Mouse (Mus musculus) neural tube, embryonic 12.5 days (tissue): ENCODE measurements at regions not wholly inside any gene's neighbourhood (a gene's known extent, or its start where the extent isn't known, plus 50 kb on each side); places are given as distances from the start of the nearest gene placed in this dataset.
A peak's percentile ranks its signal among the peaks of the same experiment; 100 is the strongest.

Source experiments
- ATAC-seq: fragments of 200-750 bp; cut with Nextera tagmentation; 2 replicates; pipeline ENCODE4 v1.8.0; 2017; ENCODE audit warnings: low read depth, mild to moderate bottlenecking, moderate TSS enrichment, moderate library complexity; ENCODE audit not compliant: low FRiP score
- H3K27ac ChIP-seq: fragments of 300-500 bp; sonication (generic); 2 replicates; pipeline ENCODE4 v1.5.1; 2016
- H3K27me3 ChIP-seq: fragments of 300-500 bp; sonication (generic); replicated peaks from 2 replicates; pipeline ENCODE4 v1.6.1; 2016; ENCODE audit warnings: mild to moderate bottlenecking
- H3K36me3 ChIP-seq: fragments of 300-500 bp; sonication (generic); 2 replicates; pipeline ENCODE4 v1.6.1; 2016; ENCODE audit warnings: mild to moderate bottlenecking
- H3K4me1 ChIP-seq: fragments of 300-500 bp; sonication (generic); 2 replicates; pipeline ENCODE4 v1.6.1; 2016
- H3K4me2 ChIP-seq: fragments of 300-500 bp; sonication (generic); replicated peaks from 2 replicates; pipeline ENCODE4 v1.6.1; 2016; ENCODE audit warnings: mild to moderate bottlenecking
- H3K4me3 ChIP-seq: fragments of 300-500 bp; sonication (generic); 2 replicates; pipeline ENCODE4 v1.5.1; 2016
- H3K9ac ChIP-seq: fragments of 300-500 bp; sonication (generic); 2 replicates; pipeline ENCODE4 v1.6.1; 2016; ENCODE audit warnings: mild to moderate bottlenecking
- H3K9me3 ChIP-seq: fragments of 300-500 bp; sonication (generic); 2 replicates; pipeline ENCODE4 v1.6.1; 2016; ENCODE audit warnings: mild to moderate bottlenecking
- WGBS: fragments of 180-500 bp; shearing (Covaris S2); methylation state at CpG from one replicate; pipeline ENCODE4 v1.1.7; 2016; 5-methylcytosine and 5-hydroxymethylcytosine counted together

DNA sequence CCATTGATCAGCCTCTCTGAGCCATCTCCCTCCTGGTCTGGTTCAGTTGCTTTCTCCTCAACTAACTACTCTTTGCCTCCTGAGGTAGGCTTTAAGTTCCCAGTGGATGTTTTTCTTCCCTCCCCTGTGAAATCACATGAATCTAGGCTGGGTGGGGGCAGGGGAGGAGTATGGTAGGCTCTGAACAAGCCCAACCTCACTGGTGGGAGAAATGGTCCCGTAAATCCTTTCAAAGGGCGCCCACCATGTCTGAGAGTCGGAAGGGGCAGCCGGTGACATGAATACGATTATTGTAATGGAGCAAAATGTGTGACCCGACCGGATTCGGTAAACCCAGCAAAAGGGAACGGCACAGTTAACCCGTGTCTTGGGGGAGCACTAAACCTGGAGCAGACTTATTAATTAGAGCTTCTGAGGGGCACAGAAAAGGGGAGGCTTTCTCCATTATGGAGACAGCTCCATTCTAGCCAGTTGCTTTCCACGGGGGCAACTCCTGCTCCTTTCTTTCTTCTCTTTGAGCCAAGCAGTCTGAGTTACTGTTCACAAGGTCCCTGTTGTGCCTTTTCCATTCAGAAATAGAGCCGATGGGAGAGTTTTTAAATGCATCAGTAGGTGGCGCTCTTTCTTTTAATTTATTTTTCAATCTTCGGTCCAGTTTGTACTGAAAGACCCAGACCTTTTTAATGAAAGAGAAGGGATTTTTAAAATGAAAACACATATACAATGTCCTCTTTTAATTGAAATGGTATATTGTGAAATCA, 730.8 kb downstream of the Egfem1 start:
- Histone ChIP-seq H3K4me3 (no peak overlapping the region), H3K9ac (no peak overlapping the region), H3K27me3 (no peaks in the 10 kb centered on the region), H3K36me3 (no peaks in the 10 kb centered on the region), H3K9me3 (no peaks in the 10 kb centered on the region), H3K4me2 (peak overlapping the region; percentile 40), H3K4me1 (0 out of 2 replicates have a peak, but pooled peaks cover 8% of the 10 kb centered on the region), H3K27ac (no peak overlapping the region)
- 45% methylated on average over 14 of the region's 14 CpGs for WGBS
- ATAC-seq: peak; percentile 64

DNA sequence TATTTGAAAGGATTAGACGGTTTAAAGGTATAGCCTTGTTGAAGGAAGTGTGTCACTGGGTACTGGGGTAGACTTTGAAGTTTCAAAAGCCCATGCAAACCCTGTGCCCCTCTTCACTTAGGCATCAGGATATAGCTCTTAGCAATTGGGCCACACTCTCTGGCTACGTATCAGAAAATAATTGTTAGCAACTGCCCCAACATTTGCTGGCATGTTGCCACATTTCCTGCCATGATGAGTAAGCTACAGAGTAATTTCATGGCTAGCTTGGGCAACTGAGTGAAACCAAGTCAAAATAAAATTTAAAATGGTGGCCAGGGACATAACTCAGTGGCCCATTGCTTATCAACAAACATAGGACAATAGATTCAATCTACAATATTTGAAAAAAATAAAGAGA, 724.2 kb downstream of the Egfem1 start:
- H3K4me1 ChIP-seq: no peaks in the 10 kb centered on the region
- H3K9me3 ChIP-seq: no peaks in the 10 kb centered on the region

DNA sequence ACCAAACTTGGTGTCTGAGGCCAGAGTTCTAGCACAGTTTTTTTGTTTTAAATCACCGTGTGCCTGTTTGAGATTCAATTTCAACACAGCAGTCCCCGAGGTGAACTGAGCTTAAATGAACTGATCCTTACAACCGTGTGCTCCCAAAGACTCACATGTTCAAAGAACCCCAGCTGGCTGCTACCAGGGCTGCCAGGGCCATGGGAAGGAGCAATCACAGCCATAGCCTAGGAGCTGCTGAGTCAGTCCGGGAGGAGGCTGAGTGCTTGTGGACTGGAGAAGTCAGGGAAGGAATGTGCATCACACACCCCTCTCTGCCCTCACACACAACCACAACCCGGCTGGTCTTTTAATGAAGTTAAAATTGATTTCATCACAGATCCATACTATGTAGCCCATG, 721.6 kb downstream of the Egfem1 start:
- H3K4me3 ChIP-seq: no peak overlapping the region
- H3K9ac ChIP-seq: no peak overlapping the region
- no peaks in the 10 kb centered on the region for H3K36me3 ChIP-seq
- WGBS: 60% methylated on average over 5 of the region's 5 CpGs
- no peaks in the 10 kb centered on the region for H3K9me3 ChIP-seq
- H3K4me2 ChIP-seq: no peak overlapping the region
- no peak for ATAC-seq
- no peaks in the 10 kb centered on the region for H3K4me1 ChIP-seq
- no peaks in the 10 kb centered on the region for H3K27me3 ChIP-seq
- no peak overlapping the region for H3K27ac ChIP-seq

More for the DNA sequence above, 724.2 kb downstream of the Egfem1 start:
- Histone ChIP-seq H3K27ac (no peak overlapping the region), H3K27me3 (no peaks in the 10 kb centered on the region), H3K4me3 (no peak overlapping the region), H3K4me2 (no peak overlapping the region), H3K36me3 (no peaks in the 10 kb centered on the region), H3K9ac (no peak overlapping the region)
- ATAC-seq: no peak
- 92% methylated on average over 2 of the region's 2 CpGs for WGBS

DNA sequence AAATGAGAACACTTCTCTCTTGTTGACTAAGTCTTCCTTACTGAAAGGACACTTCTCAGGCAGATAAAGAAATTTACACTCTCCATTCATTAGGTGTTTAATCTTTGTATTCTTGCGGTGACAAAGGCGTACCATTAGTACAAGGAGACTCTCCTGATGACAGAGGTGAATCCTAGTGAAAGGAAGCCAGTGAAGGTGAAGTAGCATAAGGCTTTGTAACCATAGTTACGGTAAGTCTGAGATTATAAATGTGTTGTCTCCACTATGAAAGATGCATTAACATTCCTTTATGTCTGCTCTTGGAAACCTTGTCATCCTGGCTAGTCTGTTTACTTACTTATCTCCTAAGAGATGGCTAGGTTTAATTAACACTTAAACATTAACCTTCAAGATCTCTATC, 719.3 kb downstream of the Egfem1 start:
- Histone ChIP-seq H3K4me2 (no peak overlapping the region), H3K27me3 (no peaks in the 10 kb centered on the region), H3K36me3 (no peaks in the 10 kb centered on the region), H3K9me3 (no peaks in the 10 kb centered on the region), H3K27ac (no peak overlapping the region), H3K9ac (no peak overlapping the region), H3K4me3 (no peak overlapping the region), H3K4me1 (no peaks in the 10 kb centered on the region)
- ATAC-seq: no peak
- WGBS: 87% methylated on average over 3 of the region's 3 CpGs

DNA sequence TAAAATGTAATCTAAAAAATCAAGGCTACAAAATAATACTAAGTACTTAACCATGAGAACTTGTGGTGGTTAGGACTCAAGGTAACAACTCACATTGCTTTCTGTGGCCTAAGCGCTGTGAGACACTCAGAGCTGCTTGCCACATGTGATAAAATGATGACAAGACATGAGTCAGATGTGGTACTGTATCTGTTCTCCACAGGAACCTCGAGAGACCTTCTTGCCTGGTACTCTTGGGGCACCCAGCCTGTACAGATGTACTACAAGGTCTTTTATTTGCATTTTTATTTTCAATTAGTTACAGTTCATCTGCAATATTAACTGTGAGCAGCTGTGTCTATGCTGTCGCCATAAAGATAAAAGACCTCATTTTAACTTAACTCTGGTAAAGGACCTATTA, 692.5 kb downstream of the Egfem1 start:
- no peak overlapping the region for H3K27ac ChIP-seq
- H3K4me2 ChIP-seq: no peak overlapping the region
- H3K27me3 ChIP-seq: no peaks in the 10 kb centered on the region
- H3K36me3 ChIP-seq: no peaks in the 10 kb centered on the region
- no peaks in the 10 kb centered on the region for H3K9me3 ChIP-seq
- H3K4me1 ChIP-seq: no peaks in the 10 kb centered on the region
- H3K9ac ChIP-seq: no peak overlapping the region
- no peak overlapping the region for H3K4me3 ChIP-seq
- no peak for ATAC-seq
- 64% methylated on average over 3 of the region's 3 CpGs for WGBS

DNA sequence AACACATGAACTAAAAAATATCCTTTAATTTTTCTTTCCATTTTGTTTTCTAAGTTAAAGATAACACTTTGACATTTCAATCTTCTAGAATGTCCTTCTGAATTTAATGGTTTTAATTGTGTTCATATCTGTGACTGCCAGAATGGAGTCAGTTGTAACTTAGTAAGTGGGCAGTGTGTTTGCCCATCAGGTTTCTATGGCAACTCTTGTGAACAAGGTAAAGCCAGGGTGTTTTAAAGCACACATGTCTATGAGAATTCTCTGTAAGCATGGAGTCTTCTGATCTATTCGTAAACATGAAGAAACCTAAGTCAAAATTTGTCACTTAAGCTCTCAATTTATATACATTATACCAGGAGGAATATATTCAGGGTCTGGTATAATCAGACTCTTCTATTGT, 689.4 kb downstream of the Egfem1 start:
- no peak for ATAC-seq
- no peak overlapping the region for H3K27ac ChIP-seq
- H3K9ac ChIP-seq: no peak overlapping the region
- H3K27me3 ChIP-seq: no peaks in the 10 kb centered on the region
- 78% methylated on average over 1 of the region's 1 CpGs for WGBS
- no peak overlapping the region for H3K4me2 ChIP-seq
- no peaks in the 10 kb centered on the region for H3K4me1 ChIP-seq
- H3K9me3 ChIP-seq: no peaks in the 10 kb centered on the region
- no peak overlapping the region for H3K4me3 ChIP-seq
- no peaks in the 10 kb centered on the region for H3K36me3 ChIP-seq

DNA sequence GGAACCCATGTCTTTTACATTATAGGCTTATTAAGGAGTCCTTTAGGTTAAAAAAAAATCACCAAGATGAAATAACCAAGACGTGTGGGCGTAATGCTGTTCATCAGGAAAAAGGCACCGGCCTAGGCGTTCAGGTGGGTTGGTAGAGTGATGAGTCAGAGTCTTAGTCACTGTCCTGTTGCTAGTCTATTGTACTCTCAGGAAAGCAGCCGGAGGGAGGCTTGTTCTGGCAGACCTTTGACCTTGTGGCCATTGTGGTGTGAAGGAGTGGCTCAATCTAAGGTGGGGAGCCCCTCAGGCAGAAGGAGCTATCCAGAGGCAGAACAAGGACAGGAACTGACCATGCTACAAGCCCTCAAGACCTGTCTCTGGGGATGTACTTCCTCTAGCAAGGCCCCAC, 686.8 kb downstream of the Egfem1 start:
- Histone ChIP-seq H3K36me3 (no peaks in the 10 kb centered on the region), H3K9ac (no peak overlapping the region), H3K4me3 (no peak overlapping the region), H3K27ac (no peak overlapping the region), H3K4me1 (no peaks in the 10 kb centered on the region), H3K27me3 (no peaks in the 10 kb centered on the region), H3K9me3 (no peaks in the 10 kb centered on the region), H3K4me2 (no peak overlapping the region)
- WGBS: 79% methylated on average over 5 of the region's 5 CpGs
- ATAC-seq: no peak

DNA sequence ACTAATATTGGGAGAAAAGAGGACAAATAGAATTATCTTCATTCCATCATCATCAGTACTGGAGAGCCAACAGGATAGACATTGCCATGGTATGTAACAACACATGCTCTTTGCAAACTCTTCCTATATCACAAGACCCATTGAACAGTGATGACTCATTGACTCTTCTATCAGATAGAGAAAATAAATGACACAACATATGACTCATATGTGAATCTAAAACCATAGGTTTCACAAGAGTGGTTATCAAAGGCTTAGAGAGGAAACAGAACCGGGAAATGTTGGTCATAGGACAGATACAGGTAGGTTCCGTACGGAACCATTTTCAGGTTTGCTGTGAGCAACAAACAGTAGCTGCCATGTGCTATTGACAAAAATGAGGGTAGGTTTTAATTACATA, 682.2 kb downstream of the Egfem1 start:
- Histone ChIP-seq H3K27me3 (no peaks in the 10 kb centered on the region), H3K4me3 (no peak overlapping the region), H3K4me2 (no peak overlapping the region), H3K4me1 (no peaks in the 10 kb centered on the region), H3K9me3 (no peaks in the 10 kb centered on the region), H3K27ac (no peak overlapping the region), H3K9ac (no peak overlapping the region), H3K36me3 (no peaks in the 10 kb centered on the region)
- ATAC-seq: no peak
- 97% methylated on average over 3 of the region's 3 CpGs for WGBS

DNA sequence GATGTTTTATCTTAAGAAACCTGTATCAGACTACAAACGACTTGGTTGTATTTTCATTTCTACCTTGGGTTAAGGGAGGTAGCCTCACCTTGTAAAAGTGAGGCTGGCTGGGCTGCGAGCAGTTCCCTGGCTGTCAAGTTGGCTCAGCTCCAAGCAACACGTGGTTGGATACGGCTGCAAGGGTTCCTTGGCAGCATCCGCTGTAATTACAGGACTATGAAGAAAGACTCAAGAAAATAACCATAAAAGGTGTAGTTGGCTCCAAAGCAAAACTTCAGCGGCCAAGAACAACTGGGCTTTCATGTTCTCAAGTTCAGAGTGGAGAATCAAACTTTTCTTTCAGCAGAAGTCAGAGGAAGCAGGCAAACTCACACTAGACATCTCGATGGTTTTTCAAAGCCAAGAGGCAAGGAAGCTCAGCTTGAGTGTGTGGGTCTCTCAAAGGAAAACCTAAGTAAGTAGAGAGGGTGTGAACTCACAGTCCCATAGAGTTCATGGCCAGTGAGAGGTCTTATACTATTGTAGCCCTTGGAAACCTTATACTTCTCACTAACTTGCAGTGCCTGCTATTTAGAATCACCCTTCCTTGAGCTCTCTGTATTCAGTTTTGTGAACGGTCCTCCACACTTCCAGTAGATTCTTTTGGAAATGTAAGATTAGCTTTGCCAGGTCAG, 676.1 kb downstream of the Egfem1 start:
- no peak for ATAC-seq
- H3K36me3 ChIP-seq: no peaks in the 10 kb centered on the region
- no peak overlapping the region for H3K27ac ChIP-seq
- 78% methylated on average over 8 of the region's 8 CpGs for WGBS
- H3K27me3 ChIP-seq: no peaks in the 10 kb centered on the region
- H3K4me3 ChIP-seq: no peak overlapping the region
- H3K4me2 ChIP-seq: no peak overlapping the region
- no peak overlapping the region for H3K9ac ChIP-seq
- no peaks in the 10 kb centered on the region for H3K4me1 ChIP-seq
- no peaks in the 10 kb centered on the region for H3K9me3 ChIP-seq
